Mouse (Mus musculus) intestine, embryonic 15.5 days (tissue): ENCODE measurements around the gene Dscaml1. TPM values are rescaled to one million over a fixed set of nuclear protein-coding genes. Genes with fewer than 3 reads are reported as not detected.

Experiments used
- ATAC-seq: fragments of 200-750 bp; cut with Nextera tagmentation; 2 replicates; pipeline ENCODE4 v1.8.0; 2017; ENCODE audit warnings: moderate TSS enrichment, moderate library complexity
- H3K27ac ChIP-seq: fragments of 300-500 bp; sonication (generic); 2 replicates; pipeline ENCODE4 v1.5.1; 2015; ENCODE audit warnings: mild to moderate bottlenecking, inconsistent platforms
- H3K27me3 ChIP-seq: fragments of 300-500 bp; sonication (generic); replicated peaks from 2 replicates; pipeline ENCODE4 v1.6.1; 2015; ENCODE audit warnings: inconsistent platforms
- H3K36me3 ChIP-seq: fragments of 300-500 bp; sonication (generic); 2 replicates; pipeline ENCODE4 v1.6.1; 2015; ENCODE audit warnings: inconsistent platforms
- H3K4me1 ChIP-seq: fragments of 300-500 bp; sonication (generic); replicated peaks from 2 replicates; pipeline ENCODE4 v1.6.1; 2015; ENCODE audit warnings: inconsistent platforms
- H3K4me2 ChIP-seq: fragments of 300-500 bp; sonication (generic); replicated peaks from 2 replicates; pipeline ENCODE4 v1.6.1; 2015; ENCODE audit warnings: mild to moderate bottlenecking, inconsistent platforms
- H3K4me3 ChIP-seq: fragments of 300-500 bp; sonication (generic); replicated peaks from 2 replicates; pipeline ENCODE4 v1.5.1; 2015; ENCODE audit warnings: inconsistent platforms
- H3K9ac ChIP-seq: fragments of 300-500 bp; sonication (generic); 2 replicates; pipeline ENCODE4 v1.6.1; 2015; ENCODE audit warnings: inconsistent platforms
- H3K9me3 ChIP-seq: fragments of 300-500 bp; sonication (generic); 2 replicates; pipeline ENCODE4 v1.6.1; 2016; ENCODE audit warnings: inconsistent platforms
- WGBS: fragments of 180-500 bp; shearing (Covaris S2); methylation state at CpG from one replicate; pipeline ENCODE4 v1.1.7; 2015; 5-methylcytosine and 5-hydroxymethylcytosine counted together
- polyA plus RNA-seq: library from polyadenylated mRNA; unstranded; fragments of >200 nt; fragmentation: Nextera tagmentation; extraction: Ambion mirVana; gene quantifications from 2 replicates; pipeline ENCODE4 v1.2.1, GENCODE M21; 2015

Gene Dscaml1
- polyA plus RNA-seq, 1 experiment from 2014 or later, result 0.44 TPM

- 61% methylated on average over 5 of the region's 5 CpGs for WGBS
- Histone ChIP-seq H3K4me1 (no peaks in the 10 kb centered on the region), H3K27ac (no peak overlapping the region), H3K27me3 (no peaks in the 10 kb centered on the region; the same call in 1 of the 2 replicates), H3K36me3 (no peaks in the 10 kb centered on the region), H3K4me3 (no peak overlapping the region), H3K4me2 (no peak overlapping the region), H3K9me3 (no peaks in the 10 kb centered on the region), H3K9ac (no peak overlapping the region)
- ATAC-seq, result no peak
Measured at GRCm38 (mm10) chr9:45413478-45414140, 12.8 kb upstream of the Dscaml1 start.

DNA sequence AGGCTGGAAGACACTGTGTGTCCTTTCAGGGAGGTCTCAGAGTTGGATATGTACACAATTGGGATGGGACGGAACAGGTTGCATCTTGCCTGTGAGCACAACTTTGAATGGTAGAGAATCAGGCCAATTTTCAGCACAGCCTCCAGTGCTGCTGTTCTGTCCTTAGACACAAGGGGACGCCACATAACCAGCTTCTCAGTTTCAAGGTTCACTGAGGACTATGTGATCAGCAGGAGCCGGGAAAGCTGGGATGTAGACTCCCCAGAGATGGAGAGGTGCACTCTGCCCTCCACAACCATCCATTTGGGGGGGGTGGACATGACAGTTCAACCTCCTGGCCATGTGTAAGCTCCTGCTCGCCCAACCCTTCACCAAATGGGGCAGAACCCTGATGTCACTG is 10.5 kb upstream of the Dscaml1 start:
- ATAC-seq, result no peak
- Histone ChIP-seq H3K27me3 (no peaks in the 10 kb centered on the region), H3K4me1 (no peaks in the 10 kb centered on the region), H3K9me3 (no peaks in the 10 kb centered on the region), H3K9ac (no peak overlapping the region), H3K36me3 (no peaks in the 10 kb centered on the region), H3K4me2 (no peak overlapping the region), H3K4me3 (no peak overlapping the region), H3K27ac (no peak overlapping the region)
- 55% methylated on average over 4 of the region's 4 CpGs for WGBS

DNA sequence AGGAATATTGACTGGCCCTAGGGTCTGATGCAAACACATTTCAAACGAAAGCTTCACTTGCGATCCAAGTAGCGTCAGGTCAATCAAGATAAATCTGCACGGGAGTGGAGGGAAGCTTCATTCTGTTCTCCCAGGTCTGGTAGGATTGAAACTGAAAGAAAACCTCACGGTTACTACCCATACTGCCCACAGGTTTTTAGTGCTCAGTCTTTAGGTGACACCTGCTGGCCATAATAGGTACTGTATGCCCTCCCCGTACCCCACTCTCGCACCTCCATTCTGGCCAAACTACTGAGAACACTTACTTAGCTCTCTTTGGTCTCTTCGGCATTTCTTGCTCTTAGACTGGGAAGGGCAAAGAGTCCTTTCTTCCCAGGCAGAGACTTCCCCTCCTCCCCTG is 9.2 kb upstream of the Dscaml1 start:
- H3K27ac ChIP-seq, result no peak overlapping the region
- H3K4me2 ChIP-seq, result peak overlapping the region; percentile 43
- H3K36me3 ChIP-seq, result no peaks in the 10 kb centered on the region
- ATAC-seq, result peak; percentile 70
- no peaks in the 10 kb centered on the region for H3K9me3 ChIP-seq
- no peak overlapping the region for H3K9ac ChIP-seq
- 18% methylated on average over 8 of the region's 8 CpGs for WGBS
- no peak overlapping the region for H3K4me3 ChIP-seq
- no peaks in the 10 kb centered on the region for H3K27me3 ChIP-seq
- no peaks in the 10 kb centered on the region for H3K4me1 ChIP-seq

- H3K27me3 ChIP-seq, result no peaks in the 10 kb centered on the region
- no peak overlapping the region for H3K4me2 ChIP-seq
- H3K27ac ChIP-seq, result no peak overlapping the region
- no peak for ATAC-seq
- H3K9ac ChIP-seq, result no peak overlapping the region
- no peaks in the 10 kb centered on the region for H3K9me3 ChIP-seq
- 63% methylated on average over 8 of the region's 8 CpGs for whole genome bisulfite sequencing
- no peaks in the 10 kb centered on the region for H3K36me3 ChIP-seq
- H3K4me1 ChIP-seq, result no peaks in the 10 kb centered on the region
- H3K4me3 ChIP-seq, result no peak overlapping the region
Measured at GRCm38 (mm10) chr9:45418252-45418651, 8.2 kb upstream of the Dscaml1 start.

- H3K4me2 ChIP-seq, result no peak overlapping the region
- no peaks in the 10 kb centered on the region for H3K27me3 ChIP-seq
- ATAC-seq, result no peak
- no peaks in the 10 kb centered on the region for H3K36me3 ChIP-seq
- 69% methylated on average over 8 of the region's 8 CpGs for WGBS
- no peak overlapping the region for H3K27ac ChIP-seq
- H3K9ac ChIP-seq, result no peak overlapping the region
- no peaks in the 10 kb centered on the region for H3K9me3 ChIP-seq
- no peaks in the 10 kb centered on the region for H3K4me1 ChIP-seq
- no peak overlapping the region for H3K4me3 ChIP-seq
Measured at GRCm38 (mm10) chr9:45421209-45421608, 5.2 kb upstream of the Dscaml1 start.

- Histone ChIP-seq H3K4me2 (no peak overlapping the region), H3K4me3 (no peak overlapping the region), H3K27me3 (0 out of 2 replicates have a peak, but pooled peaks cover 4% of the 10 kb centered on the region), H3K9ac (no peak overlapping the region), H3K27ac (no peak overlapping the region), H3K9me3 (no peaks in the 10 kb centered on the region), H3K36me3 (no peaks in the 10 kb centered on the region), H3K4me1 (no peaks in the 10 kb centered on the region)
- 83% methylated on average over 7 of the region's 7 CpGs for WGBS
- ATAC-seq, result no peak
Measured at GRCm38 (mm10) chr9:45422761-45423298, 3.6 kb upstream of the Dscaml1 start.

GRCm38 (mm10) chr9:45429392-45429791 is 3.0 kb downstream of the Dscaml1 start:
- Histone ChIP-seq H3K4me3 (no peak overlapping the region), H3K4me2 (no peak overlapping the region), H3K27ac (no peak overlapping the region), H3K9ac (no peak overlapping the region), H3K9me3 (no peaks in the 10 kb centered on the region), H3K36me3 (no peaks in the 10 kb centered on the region), H3K4me1 (peaks cover 14% of the 10 kb centered on the region), H3K27me3 (peaks cover 46% of the 10 kb centered on the region)
- 26% methylated on average over 5 of the region's 5 CpGs for WGBS
- ATAC-seq, result no peak

- no peaks in the 10 kb centered on the region for H3K9me3 ChIP-seq
- no peak overlapping the region for H3K9ac ChIP-seq
- H3K27ac ChIP-seq, result no peak overlapping the region
- 3% methylated on average over 46 of the region's 54 CpGs for WGBS
- H3K4me3 ChIP-seq, result peak overlapping the region; percentile 37
- ATAC-seq, result peak; percentile 41; the same call in 1 of the 2 replicates
- H3K4me2 ChIP-seq, result peak overlapping the region; percentile 86
- H3K36me3 ChIP-seq, result no peaks in the 10 kb centered on the region
- H3K27me3 ChIP-seq, result peaks cover 46% of the 10 kb centered on the region
- peaks cover 14% of the 10 kb centered on the region for H3K4me1 ChIP-seq
Measured at GRCm38 (mm10) chr9:45429951-45430697, 3.7 kb downstream of the Dscaml1 start.

- no peak for ATAC-seq
- Histone ChIP-seq H3K4me2 (peak overlapping the region; percentile 86), H3K9ac (no peak overlapping the region), H3K4me1 (peaks cover 14% of the 10 kb centered on the region), H3K27ac (no peak overlapping the region), H3K36me3 (no peaks in the 10 kb centered on the region), H3K9me3 (no peaks in the 10 kb centered on the region), H3K4me3 (peak overlapping the region; percentile 37), H3K27me3 (peaks cover 46% of the 10 kb centered on the region)
- WGBS, result under 1% methylated on average over 14 of the region's 17 CpGs
Measured at GRCm38 (mm10) chr9:45430698-45430959, 4.2 kb downstream of the Dscaml1 start.

DNA sequence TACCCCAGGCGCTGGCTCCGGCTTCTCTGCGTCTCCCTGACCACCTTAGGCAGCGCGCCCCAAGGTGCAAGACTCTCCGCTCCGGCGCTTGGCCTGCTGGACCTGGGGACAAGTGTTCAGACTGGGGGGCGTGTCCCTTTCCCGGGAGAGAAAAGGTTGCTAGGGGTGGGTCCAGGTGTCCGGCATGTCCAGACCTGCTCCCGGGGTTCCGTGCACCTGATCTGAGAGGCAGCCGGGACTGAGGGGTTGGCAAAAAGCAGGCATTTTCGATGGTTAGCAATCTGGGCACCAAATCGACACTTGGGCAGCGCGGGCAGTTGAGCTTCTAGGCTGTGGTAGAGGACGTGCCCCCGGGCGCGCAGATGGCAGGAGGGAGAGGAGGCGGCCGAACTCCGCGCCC is 4.7 kb downstream of the Dscaml1 start:
- 3% methylated on average over 26 of the region's 26 CpGs for WGBS
- no peaks in the 10 kb centered on the region for H3K36me3 ChIP-seq
- H3K4me2 ChIP-seq, result peak overlapping the region; percentile 86
- ATAC-seq, result no peak
- peak overlapping the region; percentile 37 for H3K4me3 ChIP-seq
- no peak overlapping the region for H3K27ac ChIP-seq
- H3K27me3 ChIP-seq, result peaks cover 46% of the 10 kb centered on the region
- H3K9ac ChIP-seq, result no peak overlapping the region
- H3K4me1 ChIP-seq, result peaks cover 14% of the 10 kb centered on the region
- H3K9me3 ChIP-seq, result no peaks in the 10 kb centered on the region

DNA sequence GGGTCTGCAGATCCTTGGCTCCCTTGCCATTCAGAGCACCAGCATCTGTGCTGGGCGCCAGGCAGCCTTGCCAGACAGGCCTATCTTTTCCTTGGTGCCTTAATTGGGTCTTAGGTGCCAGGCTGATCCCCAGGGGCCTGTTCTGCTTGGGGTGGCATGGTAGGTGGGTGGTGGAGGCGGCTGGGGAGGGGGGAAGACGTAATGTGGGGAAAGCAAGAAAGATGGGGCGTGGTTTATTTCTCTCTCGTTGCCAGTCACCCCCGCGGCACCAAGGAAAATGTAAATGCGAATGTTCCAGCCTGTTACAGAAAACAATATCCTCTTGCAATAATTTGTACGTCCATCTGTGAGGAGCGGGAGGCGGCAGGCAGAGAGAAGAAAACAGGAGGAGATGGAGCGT is 6.2 kb downstream of the Dscaml1 start:
- Histone ChIP-seq H3K27ac (no peak overlapping the region), H3K27me3 (peaks cover 44% of the 10 kb centered on the region), H3K4me3 (no peak overlapping the region), H3K4me2 (no peak overlapping the region), H3K4me1 (peaks cover 14% of the 10 kb centered on the region), H3K9me3 (no peaks in the 10 kb centered on the region), H3K36me3 (no peaks in the 10 kb centered on the region), H3K9ac (no peak overlapping the region)
- no peak for ATAC-seq
- WGBS, result 74% methylated on average over 12 of the region's 12 CpGs

GRCm38 (mm10) chr9:45433119-45433518 is 6.7 kb downstream of the Dscaml1 start:
- Histone ChIP-seq H3K9me3 (no peaks in the 10 kb centered on the region), H3K27me3 (peaks cover 42% of the 10 kb centered on the region), H3K9ac (no peak overlapping the region), H3K4me3 (no peak overlapping the region), H3K36me3 (no peaks in the 10 kb centered on the region), H3K4me2 (no peak overlapping the region), H3K4me1 (peaks cover 14% of the 10 kb centered on the region), H3K27ac (no peak overlapping the region)
- WGBS, result 83% methylated on average over 9 of the region's 9 CpGs
- ATAC-seq, result no peak

DNA sequence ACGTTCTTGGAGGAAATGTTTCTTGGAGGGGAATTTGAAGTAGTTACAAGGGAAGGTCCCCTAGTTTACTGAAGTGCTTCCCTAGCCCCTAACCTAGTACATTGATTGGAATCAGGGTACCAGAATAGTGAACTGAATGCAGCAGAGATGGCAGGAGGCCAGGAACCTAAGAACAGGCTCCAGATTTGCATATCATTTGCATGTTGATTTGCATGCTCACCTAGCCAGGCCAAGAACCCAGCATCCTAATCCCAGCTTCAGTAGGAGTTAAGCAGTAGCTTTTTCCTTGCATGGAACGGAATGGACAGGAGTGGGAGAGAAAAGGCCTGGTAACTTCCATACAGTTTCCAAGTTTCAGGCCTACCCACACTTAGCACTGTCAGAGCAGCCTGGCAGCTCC is 7.7 kb downstream of the Dscaml1 start:
- H3K27me3 ChIP-seq, result peaks cover 36% of the 10 kb centered on the region
- no peak for ATAC-seq

More for the DNA sequence above, 7.7 kb downstream of the Dscaml1 start:
- Histone ChIP-seq H3K4me2 (no peak overlapping the region), H3K27ac (no peak overlapping the region), H3K9me3 (no peaks in the 10 kb centered on the region), H3K36me3 (no peaks in the 10 kb centered on the region), H3K9ac (no peak overlapping the region), H3K4me3 (no peak overlapping the region), H3K4me1 (peaks cover 14% of the 10 kb centered on the region)
- WGBS, result 78% methylated on average over 2 of the region's 2 CpGs
